Mouse (Mus musculus) ES-E14 (cell line): ENCODE measurements around the gene Trim8.

Experiments
- HCFC1 ChIP-seq: IDR thresholded peaks from 2 replicates; pipeline ENCODE4 v1.6.1; 2012; ENCODE audit warnings: low read length, inconsistent platforms, borderline replicate concordance; ENCODE audit not compliant: insufficient read depth
- MAFK ChIP-seq: IDR thresholded peaks from 2 replicates; pipeline ENCODE4 v1.6.1; 2014; ENCODE audit warnings: mild to moderate bottlenecking, low read depth, low read length, inconsistent platforms; ENCODE audit not compliant: insufficient read depth
- ZC3H11A ChIP-seq: IDR thresholded peaks from 2 replicates; pipeline ENCODE4 v1.6.1; 2012; ENCODE audit warnings: low read depth, mild to moderate bottlenecking, inconsistent platforms, low read length, borderline replicate concordance
- ZNF384 ChIP-seq: IDR thresholded peaks from 2 replicates; pipeline ENCODE4 v1.6.1; 2012; ENCODE audit warnings: low read depth, low read length, inconsistent platforms

GRCm38 (mm10) chr19:46506372-46506717 lies 4.8 kb downstream of the Trim8 start:
- TF ChIP-seq HCFC1 (no peak), MAFK (no peak), ZC3H11A (no peak), ZNF384 (no peak)
